Mouse (Mus musculus) ES-E14 (cell line): ENCODE measurements around the gene Tmprss9. TPM values are rescaled to one million over a fixed set of nuclear protein-coding genes. Genes with fewer than 3 reads are reported as not detected.

ENCODE experiments used
- DNase-seq: peaks from one replicate; pipeline ENCODE4 v3.0.0-alpha.2; 2013; ENCODE audit warnings: low read depth, low spot score
- H3K27ac ChIP-seq: 2 replicates; pipeline ENCODE4 v1.5.1; 2012; ENCODE audit warnings: low read depth, mild to moderate bottlenecking, low read length, moderate library complexity, mixed read lengths; ENCODE audit not compliant: poor library complexity, insufficient read depth, severe bottlenecking
- H3K36me3 ChIP-seq: 2 replicates; pipeline ENCODE4 v1.6.1; 2012; ENCODE audit warnings: mild to moderate bottlenecking, low read length, moderate library complexity, mixed read lengths; ENCODE audit not compliant: control insufficient read depth, poor library complexity, insufficient read depth, severe bottlenecking
- H3K4me1 ChIP-seq, 2 experiments: fragments of 150-350 bp in 1 of 2; sonication (generic) in 1 of 2; 2 replicates each; pipeline ENCODE4 v1.6.1; 2012; ENCODE audit warnings: low read length in 2 of 2, mild to moderate bottlenecking in 1 of 2, mixed read lengths in 1 of 2; ENCODE audit not compliant: control insufficient read depth in 2 of 2, insufficient read depth in 2 of 2, poor library complexity in 1 of 2
- H3K4me3 ChIP-seq, 2 experiments: fragments of 150-350 bp in 1 of 2; sonication (generic) in 1 of 2; 2 replicates each; pipeline ENCODE4 v1.5.1; 2012; ENCODE audit warnings: low read length in 2 of 2, low read depth in 1 of 2, mild to moderate bottlenecking in 1 of 2, mixed read lengths in 1 of 2; ENCODE audit not compliant: insufficient read depth in 1 of 2, poor library complexity in 1 of 2, severe bottlenecking in 1 of 2
- H3K9ac ChIP-seq: 2 replicates; pipeline ENCODE4 v1.6.1; 2012; ENCODE audit warnings: low read depth, mild to moderate bottlenecking, low read length, mixed read lengths; ENCODE audit not compliant: poor library complexity, insufficient read depth, severe bottlenecking
- H3K9me3 ChIP-seq: fragments of 150-350 bp; sonication (generic); 2 replicates; pipeline ENCODE4 v1.6.1; 2012; ENCODE audit warnings: low read depth, mild to moderate bottlenecking, low read length; ENCODE audit not compliant: control insufficient read depth, insufficient read depth
- CHD2 ChIP-seq: IDR thresholded peaks from 2 replicates; pipeline ENCODE4 v1.6.1; 2014; ENCODE audit warnings: mild to moderate bottlenecking, low read depth, low read length, inconsistent platforms
- HCFC1 ChIP-seq: IDR thresholded peaks from 2 replicates; pipeline ENCODE4 v1.6.1; 2012; ENCODE audit warnings: low read length, inconsistent platforms, borderline replicate concordance; ENCODE audit not compliant: insufficient read depth
- MAFK ChIP-seq: IDR thresholded peaks from 2 replicates; pipeline ENCODE4 v1.6.1; 2014; ENCODE audit warnings: mild to moderate bottlenecking, low read depth, low read length, inconsistent platforms; ENCODE audit not compliant: insufficient read depth
- ZC3H11A ChIP-seq: IDR thresholded peaks from 2 replicates; pipeline ENCODE4 v1.6.1; 2012; ENCODE audit warnings: low read depth, mild to moderate bottlenecking, inconsistent platforms, low read length, borderline replicate concordance
- ZNF384 ChIP-seq: IDR thresholded peaks from 2 replicates; pipeline ENCODE4 v1.6.1; 2012; ENCODE audit warnings: low read depth, low read length, inconsistent platforms
- in situ Hi-C, 2 experiments: fragments of 600-800 bp; cut with MboI; formaldehyde crosslinking; loops; one replicate each; pipeline ENCODE4 v1.15.1; 2025; ENCODE audit warnings: low sequenced_read_pairs in 2 of 2, inconsistent platforms in 1 of 2; ENCODE audit not compliant: unreplicated experiment in 2 of 2
- total RNA-seq: library from RNA; depleted of rRNA; stranded (reverse); fragments of 300-350 nt; gene quantifications from 2 replicates; pipeline ENCODE4 v1.2.3, GENCODE M21; 2012

Tmprss9 gene
- total RNA-seq, 1 experiment = not detected

GRCm38 (mm10) chr10:80858350-80858935, 13.2 kb upstream of the Tmprss9 start:
- H3K36me3 ChIP-seq = peaks cover 8% of the 10 kb centered on the region
- no peaks in the 10 kb centered on the region for H3K9me3 ChIP-seq
- H3K27ac ChIP-seq = no peak overlapping the region
- in situ Hi-C loops = no loop called here
- TF ChIP-seq ZC3H11A (no peak), HCFC1 (no peak), CHD2 (no peak), ZNF384 (no peak), MAFK (no peak)
- no peak for DNase-seq
- H3K4me3 ChIP-seq = no peak overlapping the region
- peaks cover 3 to 5% of the 10 kb centered on the region in 2 experiments; a peak in 2 of 4 replicates for H3K4me1 ChIP-seq
- H3K9ac ChIP-seq = no peak overlapping the region

DNA sequence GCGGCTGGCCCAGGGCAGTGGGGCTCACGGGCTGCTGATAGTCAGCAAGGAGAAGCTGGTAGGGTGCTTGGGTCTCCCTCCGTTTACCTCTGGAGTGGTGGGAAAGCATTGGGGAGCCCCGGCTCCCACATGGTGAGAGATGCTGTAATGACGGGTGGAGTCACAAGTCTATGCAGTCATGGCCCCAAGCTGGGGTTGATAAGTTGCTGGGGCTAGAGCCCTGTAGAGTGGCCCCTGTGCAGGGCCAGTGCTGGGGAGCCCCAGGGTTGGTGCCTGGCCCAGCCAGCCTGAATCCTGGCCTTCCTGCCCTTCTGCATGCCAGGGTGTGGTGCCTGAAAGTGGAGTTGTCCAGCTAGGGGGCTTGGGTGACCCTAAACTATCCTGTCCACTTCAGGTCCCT, 9.3 kb upstream of the Tmprss9 start:
- Histone ChIP-seq H3K27ac (no peak overlapping the region), H3K9ac (no peak overlapping the region), H3K36me3 (peaks cover 11% of the 10 kb centered on the region; the same call in 1 of the 2 replicates)

DNA sequence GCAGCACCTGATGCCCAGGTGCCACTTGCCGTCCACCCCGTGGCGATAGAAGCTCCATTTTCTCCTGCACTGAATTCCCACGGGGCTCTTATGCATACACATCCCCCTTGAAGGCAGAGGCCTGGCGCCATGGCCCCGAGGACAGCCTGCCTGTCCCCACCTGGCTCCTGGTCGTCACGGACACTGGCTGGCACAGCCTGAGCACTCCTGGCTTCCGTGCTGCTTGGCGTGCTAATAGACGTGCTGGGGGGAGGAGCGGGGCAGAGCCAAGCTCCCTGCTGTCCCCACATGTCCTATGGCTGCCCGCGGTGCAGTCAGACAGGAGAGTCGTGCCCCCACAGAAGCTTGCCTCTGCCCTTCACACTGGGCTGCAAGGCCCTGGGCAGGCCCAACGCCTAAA, 7.2 kb upstream of the Tmprss9 start:
- H3K4me3 ChIP-seq = peak overlapping the region in 1 of 2 experiments; percentile 5; a peak in 1 of 4 replicates
- no peak for DNase-seq
- H3K27ac ChIP-seq = no peak overlapping the region
- H3K4me1 ChIP-seq = no peaks in the 10 kb centered on the region
- H3K36me3 ChIP-seq = peaks cover 17% of the 10 kb centered on the region; the same call in 1 of the 2 replicates
- in situ Hi-C loops = no loop called here
- H3K9me3 ChIP-seq = no peaks in the 10 kb centered on the region
- no peak overlapping the region for H3K9ac ChIP-seq
- TF ChIP-seq ZNF384 (no peak), ZC3H11A (no peak), MAFK (no peak), HCFC1 (no peak), CHD2 (no peak)

More for the DNA sequence above, 9.3 kb upstream of the Tmprss9 start:
- in situ Hi-C loops = no loop called here
- no peak for DNase-seq
- H3K4me3 ChIP-seq = no peak overlapping the region
- H3K9me3 ChIP-seq = no peaks in the 10 kb centered on the region
- TF ChIP-seq ZC3H11A = no peak
- TF ChIP-seq HCFC1 = no peak
- no peak for TF ChIP-seq MAFK
- TF ChIP-seq ZNF384 = no peak
- TF ChIP-seq CHD2 = no peak
- H3K4me1 ChIP-seq = no peaks in the 10 kb centered on the region

DNA sequence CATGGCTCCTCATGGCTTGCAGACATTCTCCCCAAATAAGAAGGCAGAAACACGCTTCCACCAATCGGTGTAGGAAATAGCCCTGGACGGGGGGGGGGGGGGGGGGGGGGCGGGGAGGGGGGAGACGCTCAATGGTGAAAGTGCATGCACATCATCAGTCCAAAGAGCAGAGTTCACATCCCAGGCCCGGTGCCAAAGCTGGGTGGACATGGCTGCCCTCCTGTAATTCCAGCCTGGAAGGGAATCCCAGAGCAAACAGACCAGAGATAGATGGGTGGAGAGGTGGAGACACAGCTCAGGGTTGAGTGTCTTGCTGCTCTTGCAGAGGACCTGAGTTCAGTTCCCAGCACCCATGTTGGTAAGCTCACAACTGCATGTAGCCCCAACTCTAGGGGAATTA, 655 bp upstream of the Tmprss9 start:
- Histone ChIP-seq H3K27ac (no peak overlapping the region), H3K4me3 (no peak overlapping the region), H3K4me1 (peaks cover 0 to 3% of the 10 kb centered on the region in 2 experiments; a peak in 1 of 4 replicates), H3K9ac (no peak overlapping the region), H3K36me3 (peaks cover 9% of the 10 kb centered on the region; the same call in 1 of the 2 replicates), H3K9me3 (no peaks in the 10 kb centered on the region)
- TF ChIP-seq ZNF384 (no peak), MAFK (no peak), CHD2 (no peak), ZC3H11A (no peak)
- in situ Hi-C loops = no loop called here
- DNase-seq = no peak
